Mouse (Mus musculus): ENCODE results near the gene Nap1l1.

GRCm38 (mm10) chr10:111452426-111452825 is 20.6 kb upstream of the Nap1l1 start:
- TF ChIP-seq MYC (IDR thresholded peaks at IDR 0.05; ENCODE audit: low read depth, low read length) (no peak), CTCF (conservative IDR thresholded peaks at IDR 0.05 in 1 of 2, IDR thresholded peaks at IDR 0.05 in 1 of 2; ENCODE audit: low read depth in 2 of 2, low read length in 2 of 2) (no peak), MEF2A (IDR thresholded peaks at IDR 0.05; ENCODE audit: borderline replicate concordance, low read depth, low read length) (no peak), EP300 (IDR thresholded peaks at IDR 0.05; ENCODE audit: low read length) (no peak), HCFC1 (IDR thresholded peaks at IDR 0.05; ENCODE audit: low read depth, low read length) (no peak), POLR2A (IDR thresholded peaks at IDR 0.05; ENCODE audit: low read depth, low read length) (no peak), IRF4 (IDR thresholded peaks at IDR 0.05; ENCODE audit: low read depth, low read length) (no peak), POLR2AphosphoS2 (IDR thresholded peaks at IDR 0.05; ENCODE audit: low read depth, low read length) (no peak), PAX5 (IDR thresholded peaks at IDR 0.05; ENCODE audit: low read length) (no peak), NRF1 (IDR thresholded peaks at IDR 0.05; ENCODE audit: low read depth, low read length) (no peak), SIN3A (IDR thresholded peaks at IDR 0.05; ENCODE audit: low read length) (no peak), ZMIZ1 (IDR thresholded peaks at IDR 0.05; ENCODE audit: low read depth, low read length) (no peak), SMC3 (IDR thresholded peaks at IDR 0.05; ENCODE audit: low read depth, low read length) (no peak)
